Mouse (Mus musculus) forebrain, embryonic 13.5 days (tissue): ENCODE results near the gene Fxyd2. TPM values are rescaled to one million over a fixed set of nuclear protein-coding genes. Genes with fewer than 3 reads are reported as not detected.

Experiments
- ATAC-seq: fragments of 200-750 bp; cut with Nextera tagmentation; 2 replicates; pipeline ENCODE4 v1.8.0; 2017
- H3K27ac ChIP-seq: fragments of 300-500 bp; sonication (generic); 2 replicates; pipeline ENCODE4 v1.5.1; 2015; ENCODE audit warnings: inconsistent platforms, mild to moderate bottlenecking, moderate library complexity
- H3K27me3 ChIP-seq: fragments of 300-500 bp; sonication (generic); 2 replicates; pipeline ENCODE4 v1.6.1; 2015; ENCODE audit warnings: mild to moderate bottlenecking, inconsistent platforms
- H3K36me3 ChIP-seq: fragments of 300-500 bp; sonication (generic); 2 replicates; pipeline ENCODE4 v1.6.1; 2015; ENCODE audit warnings: mild to moderate bottlenecking, inconsistent platforms; ENCODE audit not compliant: poor library complexity, severe bottlenecking
- H3K4me1 ChIP-seq: fragments of 300-500 bp; sonication (generic); 2 replicates; pipeline ENCODE4 v1.6.1; 2015; ENCODE audit warnings: inconsistent platforms
- H3K4me2 ChIP-seq: fragments of 300-500 bp; sonication (generic); 2 replicates; pipeline ENCODE4 v1.6.1; 2015; ENCODE audit warnings: inconsistent platforms, mild to moderate bottlenecking, moderate library complexity
- H3K4me3 ChIP-seq: fragments of 300-500 bp; sonication (generic); 2 replicates; pipeline ENCODE4 v1.5.1; 2015; ENCODE audit warnings: mild to moderate bottlenecking, inconsistent platforms
- H3K9ac ChIP-seq: fragments of 300-500 bp; sonication (generic); 2 replicates; pipeline ENCODE4 v1.6.1; 2015; ENCODE audit warnings: mild to moderate bottlenecking, inconsistent platforms
- H3K9me3 ChIP-seq: fragments of 300-500 bp; sonication (generic); replicated peaks from 2 replicates; pipeline ENCODE4 v1.6.1; 2016; ENCODE audit warnings: inconsistent platforms
- WGBS: fragments of 180-500 bp; shearing (Covaris S2); methylation state at CpG from one replicate; pipeline ENCODE4 v1.1.7; 2015; 5-methylcytosine and 5-hydroxymethylcytosine counted together
- polyA plus RNA-seq: library from polyadenylated mRNA; unstranded; fragments of >200 nt; fragmentation: Nextera tagmentation; extraction: Ambion mirVana; gene quantifications from 2 replicates; pipeline ENCODE4 v1.2.1, GENCODE M21; 2015

The Fxyd2 gene
- polyA plus RNA-seq, 1 experiment from 2014 or later: 3.0 TPM

DNA sequence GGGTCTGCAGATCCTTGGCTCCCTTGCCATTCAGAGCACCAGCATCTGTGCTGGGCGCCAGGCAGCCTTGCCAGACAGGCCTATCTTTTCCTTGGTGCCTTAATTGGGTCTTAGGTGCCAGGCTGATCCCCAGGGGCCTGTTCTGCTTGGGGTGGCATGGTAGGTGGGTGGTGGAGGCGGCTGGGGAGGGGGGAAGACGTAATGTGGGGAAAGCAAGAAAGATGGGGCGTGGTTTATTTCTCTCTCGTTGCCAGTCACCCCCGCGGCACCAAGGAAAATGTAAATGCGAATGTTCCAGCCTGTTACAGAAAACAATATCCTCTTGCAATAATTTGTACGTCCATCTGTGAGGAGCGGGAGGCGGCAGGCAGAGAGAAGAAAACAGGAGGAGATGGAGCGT is 33.2 kb downstream of the Fxyd2 start:
- Histone ChIP-seq H3K4me2 (peak overlapping the region; percentile 85), H3K27ac (peak overlapping the region; percentile 91), H3K9ac (peak overlapping the region; percentile 84), H3K4me1 (peaks cover 85% of the 10 kb centered on the region), H3K36me3 (no peaks in the 10 kb centered on the region), H3K4me3 (peak overlapping the region; percentile 69), H3K27me3 (peaks cover 41% of the 10 kb centered on the region), H3K9me3 (no peaks in the 10 kb centered on the region)
- peak; percentile 57 for ATAC-seq
- WGBS: 31% methylated on average over 12 of the region's 12 CpGs

GRCm38 (mm10) chr9:45433119-45433518 is 33.6 kb downstream of the Fxyd2 start:
- peak overlapping the region; percentile 85 for H3K4me2 ChIP-seq
- no peaks in the 10 kb centered on the region for H3K9me3 ChIP-seq
- peak overlapping the region; percentile 84 for H3K9ac ChIP-seq
- peaks cover 41% of the 10 kb centered on the region for H3K27me3 ChIP-seq
- peak overlapping the region; percentile 91 for H3K27ac ChIP-seq
- ATAC-seq: no peak
- H3K36me3 ChIP-seq: no peaks in the 10 kb centered on the region
- H3K4me3 ChIP-seq: peak overlapping the region; percentile 69
- 37% methylated on average over 9 of the region's 9 CpGs for whole genome bisulfite sequencing
- H3K4me1 ChIP-seq: peaks cover 85% of the 10 kb centered on the region

GRCm38 (mm10) chr9:45434171-45434570 is 34.7 kb downstream of the Fxyd2 start:
- 44% methylated on average over 2 of the region's 2 CpGs for WGBS
- ATAC-seq: peak; percentile 7; the same call in 1 of the 2 replicates
- H3K4me1 ChIP-seq: peaks cover 87% of the 10 kb centered on the region
- no peaks in the 10 kb centered on the region for H3K9me3 ChIP-seq
- H3K36me3 ChIP-seq: no peaks in the 10 kb centered on the region
- H3K27ac ChIP-seq: peak overlapping the region; percentile 91
- H3K4me3 ChIP-seq: no peak overlapping the region
- no peak overlapping the region for H3K9ac ChIP-seq
- peak overlapping the region; percentile 85 for H3K4me2 ChIP-seq
- peaks cover 35% of the 10 kb centered on the region for H3K27me3 ChIP-seq

DNA sequence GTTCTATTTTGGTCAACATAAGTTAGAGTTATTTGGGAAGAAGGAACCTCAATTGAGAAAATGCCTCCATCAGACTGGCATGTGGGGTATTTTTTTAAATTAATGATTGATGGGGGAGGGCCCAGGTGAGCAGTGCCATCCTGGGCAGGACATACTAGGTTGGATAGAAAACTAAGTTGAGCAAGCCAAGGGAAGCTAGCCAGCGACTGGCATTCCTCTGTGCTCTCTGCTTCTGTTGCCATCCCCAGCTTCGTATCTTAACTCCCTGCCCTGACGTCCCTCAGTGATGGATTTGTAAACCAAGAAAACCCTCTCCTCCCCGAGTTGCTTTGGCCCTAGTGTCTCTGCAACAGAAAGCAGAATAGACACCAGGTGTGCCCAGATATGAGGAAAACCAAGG is 39.6 kb downstream of the Fxyd2 start:
- no peak overlapping the region for H3K4me3 ChIP-seq
- WGBS: 75% methylated on average over 4 of the region's 4 CpGs
- ATAC-seq: no peak
- H3K9me3 ChIP-seq: no peaks in the 10 kb centered on the region
- H3K4me2 ChIP-seq: no peak overlapping the region
- H3K27me3 ChIP-seq: no peaks in the 10 kb centered on the region
- no peaks in the 10 kb centered on the region for H3K36me3 ChIP-seq
- peaks cover 61% of the 10 kb centered on the region for H3K4me1 ChIP-seq
- 0 out of 2 replicates have a peak overlapping the region, but pooled peaks have one; percentile 15 for H3K27ac ChIP-seq
- no peak overlapping the region for H3K9ac ChIP-seq

DNA sequence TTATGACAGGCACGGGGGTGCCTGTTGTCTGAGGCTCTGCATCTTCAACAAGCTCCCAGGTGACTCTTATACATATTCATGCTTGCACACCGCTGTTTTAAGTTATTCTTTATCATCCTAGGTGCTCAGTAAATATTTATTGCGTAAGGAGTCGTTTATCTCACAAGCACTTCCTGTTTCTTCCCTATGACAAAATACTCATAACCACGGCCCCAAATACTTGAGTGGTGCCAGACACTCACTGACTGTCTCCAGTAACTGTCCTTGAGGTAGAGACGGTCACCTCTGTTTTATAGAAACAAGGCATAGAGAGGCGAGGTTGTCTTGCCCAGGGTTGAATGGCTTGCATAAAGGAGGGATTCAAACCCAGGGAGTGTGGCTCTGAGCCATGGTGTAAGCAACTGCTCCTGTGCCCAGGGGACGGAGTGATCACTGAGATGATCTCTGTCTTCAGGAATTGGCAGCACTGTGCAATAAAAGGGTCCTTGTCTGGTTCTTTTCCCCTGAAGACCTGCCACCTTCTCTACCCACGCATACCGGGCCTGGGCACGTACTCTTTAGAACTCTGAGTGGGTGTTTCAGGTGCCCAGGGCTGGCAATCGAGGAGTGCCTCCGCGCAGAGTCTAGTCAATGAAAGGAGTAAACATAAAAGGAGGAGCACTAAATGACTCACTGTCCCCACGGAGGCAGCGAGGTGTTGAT is 40.8 kb downstream of the Fxyd2 start:
- Histone ChIP-seq H3K4me1 (peaks cover 49% of the 10 kb centered on the region), H3K4me2 (no peak overlapping the region), H3K9me3 (no peaks in the 10 kb centered on the region), H3K9ac (no peak overlapping the region), H3K27ac (peak overlapping the region; percentile 48; the same call in 1 of the 2 replicates), H3K27me3 (no peaks in the 10 kb centered on the region), H3K4me3 (no peak overlapping the region), H3K36me3 (no peaks in the 10 kb centered on the region)
- no peak for ATAC-seq
- 82% methylated on average over 16 of the region's 16 CpGs for WGBS

- Histone ChIP-seq H3K36me3 (peaks cover 7% of the 10 kb centered on the region; the same call in 1 of the 2 replicates), H3K4me1 (peaks cover 21% of the 10 kb centered on the region), H3K27me3 (peaks cover 4% of the 10 kb centered on the region; the same call in 1 of the 2 replicates), H3K4me3 (no peak overlapping the region), H3K4me2 (no peak overlapping the region), H3K27ac (no peak overlapping the region), H3K9me3 (no peaks in the 10 kb centered on the region), H3K9ac (no peak overlapping the region)
- no peak for ATAC-seq
- 84% methylated on average over 5 of the region's 5 CpGs for WGBS
These were observed 44.9 kb downstream of the Fxyd2 start for GRCm38 (mm10) chr9:45444251-45444798.

DNA sequence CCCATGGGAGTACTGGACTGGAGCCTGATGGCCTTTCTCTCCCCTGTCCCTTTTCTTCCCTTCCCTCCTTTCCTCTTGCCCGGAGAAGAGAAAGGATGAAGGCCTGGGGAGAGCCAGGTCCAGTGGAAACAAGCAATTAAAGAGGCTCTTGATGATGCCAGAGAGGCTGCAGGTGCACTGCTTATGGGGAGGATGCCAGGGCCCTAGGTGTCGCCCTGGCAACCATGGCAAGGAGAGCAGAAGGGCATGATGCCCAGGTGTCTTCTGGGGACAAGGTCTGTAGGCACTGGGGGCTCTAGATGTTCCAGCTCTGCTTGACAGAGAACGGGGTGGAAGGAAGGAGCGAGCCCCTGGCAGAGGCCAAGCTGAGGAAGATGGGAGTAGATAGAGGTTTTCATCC is 50.2 kb downstream of the Fxyd2 start:
- Histone ChIP-seq H3K4me2 (no peak overlapping the region), H3K4me3 (no peak overlapping the region), H3K9me3 (no peaks in the 10 kb centered on the region), H3K4me1 (peaks cover 7% of the 10 kb centered on the region), H3K9ac (no peak overlapping the region), H3K36me3 (peaks cover 14% of the 10 kb centered on the region; the same call in 1 of the 2 replicates), H3K27me3 (peaks cover 4% of the 10 kb centered on the region; the same call in 1 of the 2 replicates), H3K27ac (no peak overlapping the region)
- WGBS: 81% methylated on average over 4 of the region's 4 CpGs
- no peak for ATAC-seq

- 94% methylated on average over 4 of the region's 4 CpGs for WGBS
- Histone ChIP-seq H3K4me3 (no peak overlapping the region), H3K36me3 (peaks cover 17% of the 10 kb centered on the region; the same call in 1 of the 2 replicates), H3K27ac (no peak overlapping the region), H3K9me3 (no peaks in the 10 kb centered on the region), H3K4me1 (peaks cover 18% of the 10 kb centered on the region), H3K9ac (no peak overlapping the region), H3K27me3 (peaks cover 4% of the 10 kb centered on the region; the same call in 1 of the 2 replicates), H3K4me2 (no peak overlapping the region)
- no peak for ATAC-seq
These were observed 51.9 kb downstream of the Fxyd2 start for GRCm38 (mm10) chr9:45451346-45451745.

DNA sequence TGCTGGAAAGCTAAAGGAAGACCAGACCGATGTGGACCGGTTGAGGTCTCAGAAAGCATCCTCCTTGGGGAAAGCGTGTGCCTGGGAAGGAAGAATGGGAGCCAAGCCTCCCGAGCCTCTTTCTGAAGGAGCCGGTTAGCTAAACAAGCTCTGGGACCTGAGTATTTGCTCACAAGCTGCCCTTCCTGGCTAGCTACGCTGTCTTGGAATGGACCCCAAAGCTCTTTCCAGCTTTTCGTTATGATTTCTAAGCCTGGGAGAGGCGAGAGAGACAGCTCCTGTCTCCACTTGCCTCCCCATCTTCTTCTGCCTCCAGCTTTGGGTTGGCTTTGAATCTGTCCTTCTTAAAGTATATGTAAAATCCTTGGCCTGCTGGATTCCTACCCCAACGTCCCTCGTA is 54.6 kb downstream of the Fxyd2 start:
- ATAC-seq: no peak
- Histone ChIP-seq H3K4me3 (no peak overlapping the region), H3K27ac (peak overlapping the region; percentile 4; the same call in 1 of the 2 replicates), H3K27me3 (no peaks in the 10 kb centered on the region), H3K9ac (no peak overlapping the region), H3K4me1 (peaks cover 25% of the 10 kb centered on the region), H3K36me3 (peaks cover 10% of the 10 kb centered on the region; the same call in 1 of the 2 replicates), H3K4me2 (no peak overlapping the region), H3K9me3 (no peaks in the 10 kb centered on the region)
- WGBS: 85% methylated on average over 10 of the region's 10 CpGs

GRCm38 (mm10) chr9:45454889-45455610 is 55.6 kb downstream of the Fxyd2 start:
- no peak overlapping the region for H3K4me2 ChIP-seq
- no peak overlapping the region; the same call in 1 of the 2 replicates for H3K27ac ChIP-seq
- H3K9ac ChIP-seq: no peak overlapping the region
- no peak overlapping the region for H3K4me3 ChIP-seq
- H3K4me1 ChIP-seq: peaks cover 25% of the 10 kb centered on the region
- no peak for ATAC-seq
- H3K27me3 ChIP-seq: no peaks in the 10 kb centered on the region
- H3K36me3 ChIP-seq: peaks cover 10% of the 10 kb centered on the region; the same call in 1 of the 2 replicates
- 51% methylated on average over 8 of the region's 8 CpGs for WGBS
- H3K9me3 ChIP-seq: no peaks in the 10 kb centered on the region

- Histone ChIP-seq H3K9ac (no peak overlapping the region), H3K4me2 (no peak overlapping the region), H3K9me3 (no peaks in the 10 kb centered on the region), H3K36me3 (peaks cover 3% of the 10 kb centered on the region; the same call in 1 of the 2 replicates), H3K27ac (no peak overlapping the region), H3K4me3 (no peak overlapping the region), H3K4me1 (peaks cover 25% of the 10 kb centered on the region), H3K27me3 (no peaks in the 10 kb centered on the region)
- 38% methylated on average over 7 of the region's 7 CpGs for WGBS
- ATAC-seq: no peak
These were observed 57.7 kb downstream of the Fxyd2 start for GRCm38 (mm10) chr9:45457200-45457599.

DNA sequence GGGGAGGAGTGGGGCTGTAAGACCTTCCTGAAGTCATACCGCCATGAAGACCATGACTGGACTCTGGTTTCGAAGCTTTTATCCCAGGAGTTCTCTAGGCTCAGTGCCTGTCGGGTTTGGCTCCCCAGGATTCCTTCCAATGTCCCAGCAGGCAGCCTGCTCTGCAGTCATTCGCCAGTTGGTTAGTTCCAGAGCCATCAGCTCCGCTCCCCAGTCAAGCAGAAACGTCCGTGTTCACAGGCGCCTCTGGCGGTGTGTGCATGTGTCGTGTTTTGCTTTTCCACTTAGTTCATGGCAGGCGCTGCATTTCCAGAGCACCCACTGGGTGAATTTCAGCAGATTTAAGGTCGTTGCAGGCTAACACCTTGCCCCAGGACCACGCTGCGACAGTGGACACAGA is 58.9 kb downstream of the Fxyd2 start:
- Histone ChIP-seq H3K27ac (peak overlapping the region; percentile 32; the same call in 1 of the 2 replicates), H3K4me1 (peaks cover 25% of the 10 kb centered on the region), H3K9ac (no peak overlapping the region), H3K36me3 (peaks cover 4% of the 10 kb centered on the region; the same call in 1 of the 2 replicates), H3K4me3 (no peak overlapping the region), H3K27me3 (no peaks in the 10 kb centered on the region), H3K9me3 (no peaks in the 10 kb centered on the region), H3K4me2 (no peak overlapping the region)
- 62% methylated on average over 14 of the region's 14 CpGs for WGBS
- ATAC-seq: no peak
